Mouse (Mus musculus): ENCODE measurements around the gene Ermp1.

Ermp1 gene

GRCm38 (mm10) chr19:29660835-29661764 is 12.9 kb upstream of the Ermp1 start:
- DNase-seq: no peak

GRCm38 (mm10) chr19:29659705-29660104 is 11.5 kb upstream of the Ermp1 start:
- DNase-seq: no peak

GRCm38 (mm10) chr19:29658836-29659235 is 10.6 kb upstream of the Ermp1 start:
- no peak for DNase-seq

- no peak for DNase-seq
These were observed 9.3 kb upstream of the Ermp1 start for GRCm38 (mm10) chr19:29657558-29657957.

- no peak for DNase-seq
These were observed 8.8 kb upstream of the Ermp1 start for GRCm38 (mm10) chr19:29657033-29657432.

GRCm38 (mm10) chr19:29656620-29657019 is 8.4 kb upstream of the Ermp1 start:
- DNase-seq: no peak

GRCm38 (mm10) chr19:29656029-29656428 is 7.8 kb upstream of the Ermp1 start:
- no peak for DNase-seq

GRCm38 (mm10) chr19:29655148-29655547 is 6.9 kb upstream of the Ermp1 start:
- DNase-seq: no peak

- no peak for DNase-seq
These were observed 5.6 kb upstream of the Ermp1 start for GRCm38 (mm10) chr19:29653768-29654265.

- no peak for DNase-seq
These were observed 1.5 kb upstream of the Ermp1 start for GRCm38 (mm10) chr19:29649683-29650082.

GRCm38 (mm10) chr19:29648550-29648914 is 317 bp upstream of the Ermp1 start:
- DNase-seq: no peak

- DNase-seq: no peak
These were observed 3.5 kb downstream of the Ermp1 start for GRCm38 (mm10) chr19:29644747-29645146.

GRCm38 (mm10) chr19:29643194-29643922 is 4.9 kb downstream of the Ermp1 start:
- DNase-seq: no peak

GRCm38 (mm10) chr19:29642211-29642610 is 6.0 kb downstream of the Ermp1 start:
- DNase-seq: no peak

GRCm38 (mm10) chr19:29641510-29641909 is 6.7 kb downstream of the Ermp1 start:
- no peak for DNase-seq

- DNase-seq: no peak
These were observed 7.2 kb downstream of the Ermp1 start for GRCm38 (mm10) chr19:29641055-29641454.

GRCm38 (mm10) chr19:29612102-29612501 is 36.1 kb downstream of the Ermp1 start:
- DNase-seq: no peak

- no peak for DNase-seq
These were observed 37.3 kb downstream of the Ermp1 start for GRCm38 (mm10) chr19:29610907-29611306.

- DNase-seq: no peak
These were observed 40.0 kb downstream of the Ermp1 start for GRCm38 (mm10) chr19:29608212-29608611.

- no peak for DNase-seq
These were observed 40.7 kb downstream of the Ermp1 start for GRCm38 (mm10) chr19:29607521-29607920.

GRCm38 (mm10) chr19:29604653-29605052 is 43.6 kb downstream of the Ermp1 start:
- DNase-seq: no peak

- DNase-seq: no peak
These were observed 44.5 kb downstream of the Ermp1 start for GRCm38 (mm10) chr19:29603548-29604353.

- DNase-seq: no peak
These were observed 49.2 kb downstream of the Ermp1 start for GRCm38 (mm10) chr19:29598981-29599380.
